Mouse (Mus musculus) heart, adult 11 months (tissue): ENCODE measurements at regions not wholly inside any gene's neighbourhood (a gene's known extent, or its start where the extent isn't known, plus 50 kb on each side); places are given as distances from the start of the nearest gene placed in this dataset.

ENCODE experiments used
- DNase-seq: peaks from one replicate; pipeline ENCODE4 v3.0.0; 2022

DNA sequence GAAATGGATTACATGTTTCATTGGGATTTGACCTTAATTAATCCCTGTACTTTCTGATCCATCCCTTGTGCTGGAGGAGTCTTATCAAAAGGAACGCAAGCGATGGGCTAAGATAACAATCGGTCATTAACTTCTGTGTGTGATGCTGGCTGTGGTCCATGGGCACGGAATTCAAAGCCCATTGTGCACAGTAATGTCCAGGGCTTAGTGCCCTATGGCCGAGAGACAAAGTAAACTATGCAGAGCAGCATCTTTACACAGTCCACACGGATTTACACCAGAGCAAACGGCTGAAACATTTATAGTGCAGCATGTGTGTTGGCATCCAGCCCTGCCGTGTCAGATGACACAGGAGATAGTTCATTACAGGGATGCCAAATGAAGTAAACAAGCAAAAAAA lies 171.4 kb upstream of the Tenm3 start:
- peak; percentile 21 for DNase-seq

DNA sequence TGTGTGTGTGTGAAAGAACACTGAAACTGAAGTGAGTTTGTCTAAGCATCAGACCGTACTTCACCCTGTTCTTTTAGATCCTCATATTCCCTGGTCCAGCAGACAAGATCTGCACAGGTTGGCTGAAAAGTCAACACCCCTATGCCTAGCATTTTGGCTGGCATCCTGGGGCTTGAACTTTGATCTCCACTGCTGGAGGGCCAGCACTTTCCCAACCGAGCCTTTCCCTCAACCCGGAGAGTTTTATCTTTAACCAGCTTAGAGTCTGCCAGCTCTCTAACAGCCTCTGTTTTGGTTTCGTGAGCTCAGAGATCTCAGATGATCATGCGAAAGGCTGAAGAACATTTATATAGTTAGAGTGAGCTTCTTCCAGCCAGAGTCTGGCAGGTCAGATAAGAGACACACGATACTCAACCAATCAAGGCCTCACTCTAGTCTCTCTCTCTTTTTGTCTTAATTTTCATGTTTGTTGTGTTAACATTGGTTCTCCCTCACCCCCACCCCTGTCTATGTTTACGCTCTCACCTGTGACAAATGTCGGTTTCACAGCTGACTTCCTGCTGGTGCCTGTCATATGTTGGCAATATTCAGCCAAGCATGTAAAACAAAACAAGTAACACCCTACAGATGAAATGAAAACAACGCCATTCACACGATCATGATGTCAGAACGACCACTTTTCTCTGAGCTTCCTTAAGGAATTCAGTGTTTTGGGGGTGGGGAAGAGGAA lies 162.7 kb upstream of the Tenm3 start:
- no peak for DNase-seq

DNA sequence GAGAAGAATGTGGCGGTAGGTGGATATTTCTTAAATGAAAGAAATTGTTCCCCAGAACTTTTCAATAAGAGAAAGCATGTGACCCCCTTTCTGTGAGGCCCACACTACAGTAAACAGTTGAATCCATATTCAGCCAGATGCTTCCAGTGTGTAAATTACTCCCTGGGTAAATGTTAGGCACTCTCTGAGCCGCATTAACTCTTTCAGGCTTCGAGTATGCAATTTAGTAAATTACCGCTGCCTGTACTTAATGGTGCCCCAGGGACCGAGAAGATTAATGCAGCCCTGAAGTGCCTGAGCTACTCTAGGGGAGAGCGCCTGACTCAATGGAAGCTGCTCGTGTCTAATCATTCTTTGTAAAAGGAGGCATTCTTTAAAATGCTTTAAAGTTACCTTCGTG lies 137.9 kb upstream of the Tenm3 start:
- DNase-seq, result no peak

DNA sequence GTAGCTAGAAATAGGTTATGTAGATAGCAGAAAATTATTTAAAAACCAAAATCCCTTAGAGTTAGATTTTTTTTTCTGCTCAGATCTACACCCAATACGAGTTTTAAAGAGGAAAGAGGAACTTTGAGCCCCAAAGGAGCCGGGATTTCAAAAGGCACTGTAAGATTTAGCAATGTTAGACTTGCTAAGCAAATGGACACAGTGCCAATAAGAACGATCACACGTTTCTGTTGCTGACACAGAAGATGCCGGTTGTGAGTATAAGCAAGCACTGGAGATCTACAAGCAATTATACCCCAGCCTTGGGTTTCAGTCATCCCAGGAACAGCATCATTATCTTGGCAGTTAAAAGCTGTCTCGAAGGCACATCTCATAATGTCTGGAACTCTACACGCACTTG lies 137.0 kb upstream of the Tenm3 start:
- DNase-seq, result no peak

DNA sequence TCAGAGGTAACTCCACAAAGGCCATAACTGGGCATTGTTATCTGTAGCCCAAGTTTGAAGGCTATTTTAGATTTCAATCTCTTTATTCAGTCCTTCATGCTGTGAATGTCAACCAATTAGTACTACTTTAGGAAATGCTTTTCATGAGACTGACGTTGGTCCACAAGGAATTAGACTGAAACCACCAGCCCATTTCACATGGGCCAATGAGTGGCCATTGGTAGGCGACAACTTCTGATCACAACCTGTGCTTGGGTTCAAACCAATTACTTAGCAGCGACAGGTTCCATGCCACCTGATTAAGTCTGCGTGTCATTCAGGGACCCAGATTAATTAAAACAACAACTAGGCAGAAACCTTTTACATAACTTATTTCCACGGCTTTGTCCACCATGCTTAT lies 126.9 kb upstream of the Tenm3 start:
- peak; percentile 52 for DNase-seq

DNA sequence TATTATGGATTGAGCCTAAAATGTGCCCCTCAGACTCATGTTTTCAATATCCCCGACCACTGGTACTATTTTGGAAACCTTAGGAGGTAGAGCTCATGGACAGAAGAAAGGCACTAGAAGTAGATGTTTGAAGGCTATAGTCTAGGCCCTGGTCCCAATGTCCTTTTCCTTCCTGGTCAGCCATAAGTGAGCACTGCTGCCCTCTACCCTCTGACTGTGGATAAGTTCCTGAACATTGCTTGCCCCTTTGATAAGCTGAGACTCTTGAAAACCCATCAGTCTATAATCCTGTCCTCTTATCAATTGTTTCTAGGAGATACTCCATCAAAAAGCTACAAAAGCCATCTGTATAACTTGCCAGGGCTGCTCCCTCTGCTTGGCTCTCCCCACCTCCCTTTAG lies 121.2 kb upstream of the Tenm3 start:
- no peak for DNase-seq

DNA sequence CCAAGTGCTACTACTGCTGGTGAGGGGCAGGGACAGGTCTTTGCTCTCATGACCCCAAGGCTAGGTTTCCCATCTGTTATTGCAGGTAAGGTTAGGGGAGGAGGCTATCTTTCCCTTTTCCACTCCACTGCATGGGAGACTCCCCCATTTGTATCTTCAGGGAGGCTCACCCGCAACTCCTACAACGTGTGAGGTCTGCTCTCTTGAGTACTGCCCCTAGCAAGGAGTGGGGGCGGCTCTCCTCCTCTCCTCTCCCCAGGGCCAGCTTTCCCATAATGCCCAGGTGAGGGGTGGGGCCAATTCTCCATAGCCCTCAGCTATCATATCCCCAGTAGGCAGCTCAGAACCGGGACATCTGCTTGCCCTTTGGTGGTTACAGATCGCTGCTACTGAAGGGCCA lies 113.9 kb upstream of the Tenm3 start:
- no peak for DNase-seq

DNA sequence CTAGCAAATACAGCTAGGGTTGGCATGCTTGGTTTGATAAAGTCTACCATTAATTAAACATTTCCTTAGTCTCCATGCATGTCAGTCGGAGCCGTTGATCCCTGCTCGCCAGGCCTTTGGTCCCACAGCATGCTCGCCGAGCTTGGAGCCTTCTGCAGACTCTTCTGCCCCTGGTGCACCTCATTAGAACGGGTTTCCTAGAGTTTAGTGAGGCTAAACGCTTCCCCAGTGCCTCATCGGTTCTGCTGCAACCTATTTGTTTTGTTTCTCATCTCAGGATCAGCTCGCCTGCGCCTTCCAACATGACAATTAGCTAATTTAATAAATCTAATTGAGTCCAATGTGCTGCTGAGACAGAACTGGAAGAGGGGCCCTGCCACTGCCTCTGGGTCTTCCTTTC lies 107.7 kb upstream of the Tenm3 start:
- DNase-seq, result peak; percentile 86

DNA sequence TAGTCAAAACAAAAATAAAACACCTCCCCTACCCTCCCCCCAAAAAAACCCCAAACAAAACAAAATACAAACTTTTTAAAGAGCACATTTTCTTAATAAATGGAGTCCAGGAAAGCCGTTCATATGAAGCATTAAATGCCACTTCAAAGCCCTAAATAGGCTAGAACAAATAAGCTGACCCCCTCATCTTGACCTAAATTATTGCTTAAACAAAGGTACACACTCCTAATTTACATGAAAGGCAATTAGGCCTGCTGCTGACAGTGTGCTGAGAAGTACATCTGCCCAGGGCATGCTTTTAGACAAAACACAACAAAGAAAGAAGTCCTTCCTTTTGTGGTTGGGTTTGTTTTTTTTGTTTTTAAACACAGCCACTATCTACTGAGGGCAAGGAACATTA lies 100.4 kb upstream of the Tenm3 start:
- no peak for DNase-seq

DNA sequence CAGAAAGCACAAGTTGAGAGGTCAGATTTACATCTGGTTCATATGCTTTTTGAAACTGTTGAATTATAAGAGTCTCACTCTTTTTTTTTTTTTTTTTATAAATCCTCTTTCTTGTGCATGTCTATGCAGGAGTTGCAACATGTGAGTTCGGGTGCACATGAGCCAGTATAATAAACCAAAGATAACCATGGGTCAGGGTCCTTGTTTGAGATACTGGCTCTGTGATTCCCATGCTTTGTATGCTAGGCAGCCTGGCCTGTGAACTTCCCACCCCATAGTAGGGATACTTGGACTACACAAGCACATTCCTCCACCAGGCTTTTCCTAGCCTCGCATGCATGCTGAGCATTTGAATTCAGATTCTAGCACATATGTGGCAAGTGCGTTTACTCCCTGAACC lies 93.4 kb upstream of the Tenm3 start:
- no peak for DNase-seq

DNA sequence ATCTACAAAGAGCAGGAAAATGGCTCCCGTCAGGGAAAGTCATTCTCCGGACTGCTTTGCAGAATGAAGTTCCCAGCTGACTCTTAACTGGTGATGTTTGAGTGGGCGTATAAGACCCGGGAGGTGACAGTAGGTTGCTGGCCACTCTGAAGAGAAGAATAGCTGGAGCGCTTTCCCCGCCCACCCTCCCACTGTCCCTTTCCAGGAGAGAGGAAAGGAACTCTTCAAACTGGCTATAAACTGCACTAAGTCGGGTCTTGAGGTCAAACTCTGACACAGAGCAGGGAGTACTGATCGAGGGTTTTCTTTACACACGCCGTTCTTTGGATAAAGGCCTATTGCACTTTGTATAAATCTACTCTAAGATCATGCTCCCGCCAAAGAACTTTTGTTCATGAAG lies 83.4 kb upstream of the Tenm3 start:
- DNase-seq, result no peak

DNA sequence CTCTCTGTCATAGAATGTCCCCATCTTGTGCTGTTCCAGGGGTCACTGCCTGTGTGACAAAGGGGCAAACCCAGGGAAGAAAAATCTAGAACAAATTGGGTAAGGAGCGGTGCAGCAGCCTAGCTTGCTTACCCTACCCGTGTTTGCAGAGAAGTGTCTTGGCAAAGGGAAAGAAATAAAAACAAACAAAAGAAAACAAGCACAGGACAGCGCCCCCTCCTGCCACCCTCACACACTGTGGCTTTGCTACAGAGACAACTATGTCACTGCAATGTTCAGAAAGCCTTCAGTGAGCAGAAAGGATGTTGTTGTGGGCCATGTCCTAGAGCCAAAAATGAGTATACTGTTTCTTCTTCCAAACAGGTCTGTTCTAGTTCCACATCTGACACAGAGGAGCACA lies 71.5 kb upstream of the Tenm3 start:
- no peak for DNase-seq

DNA sequence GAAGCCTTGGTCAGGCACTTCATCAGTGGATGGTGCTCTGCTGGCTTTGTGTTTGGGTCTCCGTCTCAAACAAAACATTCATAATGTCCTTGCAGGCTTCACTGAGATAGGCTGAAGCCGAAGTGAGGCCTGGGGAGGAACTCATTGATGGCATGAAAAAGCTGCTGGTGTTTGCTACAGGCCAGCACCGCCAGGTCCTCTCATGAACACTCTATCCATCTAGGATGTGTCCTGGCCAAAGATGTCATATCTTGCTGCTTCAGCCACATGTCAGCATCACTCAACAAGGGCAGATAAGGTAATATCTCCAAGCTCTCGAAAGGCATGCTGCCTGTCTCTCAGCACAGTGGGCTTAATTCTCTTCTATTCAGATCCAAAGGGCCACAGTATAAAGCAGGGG lies 69.1 kb upstream of the Tenm3 start:
- DNase-seq, result no peak

DNA sequence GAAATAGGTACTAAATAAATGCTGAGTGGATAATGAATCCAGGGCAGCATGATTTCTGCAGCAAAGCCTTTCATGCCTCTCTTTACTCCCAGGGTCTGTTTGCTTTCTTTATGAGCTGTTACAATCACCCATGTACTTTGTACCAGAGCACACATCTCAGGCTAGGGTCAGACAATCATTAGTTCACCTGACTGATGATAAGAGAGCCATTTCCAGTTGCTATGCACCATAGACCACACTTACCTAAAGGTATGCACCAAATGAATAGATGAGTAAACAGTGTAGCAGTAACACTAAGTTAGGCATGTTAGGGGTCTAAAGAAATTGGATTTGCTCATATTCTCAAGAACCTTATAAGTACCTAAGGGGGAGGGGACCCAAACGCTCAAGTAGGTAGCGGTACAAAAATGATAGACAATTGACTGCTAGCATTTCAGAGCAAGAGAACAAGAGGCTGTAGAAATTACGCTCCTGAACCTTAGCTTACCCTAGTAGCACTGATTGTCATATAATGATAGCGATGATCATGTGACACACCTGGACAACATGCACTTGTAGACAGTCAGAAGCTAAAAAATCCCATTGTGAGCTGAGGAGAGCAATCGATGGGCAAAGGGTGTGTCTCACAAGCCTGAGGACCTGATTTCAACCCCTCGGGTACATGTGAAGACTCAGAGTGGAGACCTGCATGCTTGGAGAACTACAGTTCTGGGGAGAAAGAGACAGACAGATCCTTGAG lies 58.1 kb upstream of the Tenm3 start:
- DNase-seq, result no peak

DNA sequence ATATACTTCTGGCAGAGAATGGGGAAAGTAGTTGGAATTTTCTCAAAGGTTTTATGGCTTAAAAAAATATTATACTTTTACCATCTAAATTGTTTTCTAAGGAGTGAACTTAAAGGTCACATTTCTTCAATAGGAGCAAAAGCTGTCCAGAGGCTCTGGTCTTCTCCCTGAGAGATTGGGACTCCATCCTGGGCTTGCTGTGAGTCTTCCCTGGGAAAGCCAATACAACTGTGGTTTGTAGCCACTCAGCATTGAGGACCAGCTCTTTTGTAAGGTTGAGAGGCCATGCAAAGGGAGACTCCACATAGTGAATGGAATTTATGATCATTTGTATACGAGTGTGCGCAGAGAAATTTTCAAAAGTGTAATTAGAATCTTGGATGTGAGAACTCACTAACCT lies 52.9 kb upstream of the Tenm3 start:
- no peak for DNase-seq

DNA sequence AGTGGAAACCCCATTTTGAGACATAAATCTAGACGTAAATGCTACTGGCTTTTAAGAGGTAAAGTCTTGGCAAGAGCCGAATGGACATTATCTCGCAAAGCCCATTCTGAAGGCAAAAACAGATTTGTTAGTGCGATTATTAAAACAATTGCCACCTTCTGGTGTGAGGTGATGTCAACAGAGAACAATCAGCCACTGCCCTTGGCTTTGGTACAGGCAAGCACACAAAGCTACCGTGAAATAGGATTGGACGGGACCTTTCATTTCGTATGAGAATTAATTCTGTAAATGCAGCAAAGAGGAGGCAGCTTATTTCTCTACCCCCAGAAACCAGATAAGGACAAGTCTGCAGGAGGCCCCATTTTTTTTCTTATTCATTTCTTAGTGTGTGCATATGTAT lies 52.5 kb upstream of the Tenm3 start:
- no peak for DNase-seq

DNA sequence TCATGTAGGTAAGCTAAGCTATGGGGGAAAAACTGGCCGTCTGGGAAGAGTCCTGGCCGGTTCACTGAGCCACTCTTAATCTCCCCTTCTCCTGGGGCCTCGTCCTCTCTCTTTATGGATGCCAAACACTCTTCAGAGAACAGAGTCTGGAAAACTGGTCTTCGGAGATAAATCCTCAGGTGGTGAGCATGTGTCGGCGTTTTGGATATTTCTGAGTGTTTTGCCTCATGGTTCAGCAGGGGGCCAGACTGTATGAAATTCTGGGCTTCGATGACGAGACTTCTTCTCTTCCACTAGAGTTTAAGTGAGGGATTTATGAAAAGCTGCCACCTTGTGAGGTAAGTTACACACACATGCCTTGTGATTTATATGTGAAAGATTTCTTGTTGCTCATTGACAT lies 51.8 kb upstream of the Tenm3 start:
- DNase-seq, result no peak
